Mouse (Mus musculus) yolk sac, embryonic 10.5 days (tissue): Measurements from ENCODE around the gene Olfr1219.

ENCODE experiments used
- DNase-seq: peaks from one replicate; pipeline ENCODE4 v3.0.0-alpha.2; 2017; ENCODE audit warnings: low spot score

Gene Olfr1219

GRCm38 (mm10) chr2:89083413-89083812 is at the start of gene Olfr1219:
TSS of gene Olfr1219 (minus strand) at chr2:89083513.
- no peak for DNase-seq

- no peak for DNase-seq
Measured at GRCm38 (mm10) chr2:89132954-89133353, 49.6 kb upstream of the Olfr1219 start, which contains the start of gene Olfr1222. TSS of gene Olfr1222 (minus strand) at chr2:89133054.

GRCm38 (mm10) chr2:89117183-89117582 is 33.9 kb upstream of the Olfr1219 start, which contains the start of gene Olfr1221:
TSS of gene Olfr1221 (minus strand) at chr2:89117283.
- no peak for DNase-seq

- DNase-seq, result no peak
Measured at GRCm38 (mm10) chr2:89106735-89107134, 23.4 kb upstream of the Olfr1219 start, which contains the start of gene Olfr1220. TSS of gene Olfr1220 (minus strand) at chr2:89106835.

GRCm38 (mm10) chr2:89105651-89106050 is 22.3 kb upstream of the Olfr1219 start:
- DNase-seq, result no peak

GRCm38 (mm10) chr2:89093848-89094247 is 10.5 kb upstream of the Olfr1219 start:
- DNase-seq, result no peak

GRCm38 (mm10) chr2:89081487-89081886 is 1.8 kb downstream of the Olfr1219 start:
- DNase-seq, result no peak

- no peak for DNase-seq
Measured at GRCm38 (mm10) chr2:89061087-89061486, 22.2 kb downstream of the Olfr1219 start, which contains the start of gene Olfr1218. TSS of gene Olfr1218 (minus strand) at chr2:89061187.

GRCm38 (mm10) chr2:89031965-89032364 is 51.3 kb downstream of the Olfr1219 start, which contains the start of gene Olfr1217:
TSS of gene Olfr1217 (minus strand) at chr2:89032065.
- DNase-seq, result no peak
